Mouse (Mus musculus) olfactory bulb, adult 2 months (tissue): ENCODE measurements around the gene Rrnad1.

Source experiments
- CTCF ChIP-seq: fragments of 200-500 bp; IDR thresholded peaks from 2 replicates; pipeline ENCODE4 v1.5.1; 2012; ENCODE audit warnings: low read depth, mild to moderate bottlenecking, low read length, moderate library complexity; ENCODE audit not compliant: insufficient read depth
- POLR2A ChIP-seq: fragments of 200-500 bp; IDR thresholded peaks from 2 replicates; pipeline ENCODE4 v1.6.1; 2012; ENCODE audit warnings: mild to moderate bottlenecking, low read depth, low read length, moderate library complexity; ENCODE audit not compliant: insufficient read depth

DNA sequence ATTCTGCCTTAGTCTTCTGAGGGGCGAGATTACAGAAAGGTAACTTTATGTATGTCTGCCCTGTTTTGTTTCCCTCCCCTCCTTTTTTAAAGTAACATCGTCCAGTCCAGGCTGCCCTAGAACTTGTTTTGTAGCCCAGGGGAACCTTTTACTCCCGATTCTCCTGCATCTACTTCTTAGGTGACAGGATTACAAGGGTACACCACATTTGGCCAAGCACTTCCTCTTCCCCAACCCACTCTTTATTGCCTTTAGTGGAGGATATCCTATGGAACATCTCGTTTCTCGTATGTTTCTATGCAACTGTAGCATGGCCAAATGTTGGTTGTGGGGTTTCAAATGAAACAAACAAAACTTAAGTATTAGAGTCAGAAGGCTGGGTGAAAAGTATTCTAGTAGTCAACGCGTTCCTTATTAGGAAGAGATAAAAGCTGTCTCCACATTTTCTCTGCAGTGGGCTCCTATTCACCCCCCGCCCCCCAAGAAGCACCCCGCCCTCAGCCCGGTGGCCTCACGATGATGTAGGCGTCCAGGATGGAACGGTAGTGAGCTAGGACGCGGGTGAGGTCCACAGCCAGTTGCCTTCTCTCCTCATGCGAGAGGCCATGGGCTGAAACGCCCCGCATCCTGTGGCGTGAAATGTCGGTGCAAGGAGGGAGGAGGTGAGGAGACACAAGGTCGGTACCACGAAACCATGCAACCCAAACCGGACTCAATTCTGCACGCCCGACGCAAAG lies 1.0 kb downstream of the Rrnad1 start:
- TF ChIP-seq POLR2A (no peak), CTCF (no peak)
